Mouse (Mus musculus): ENCODE data around the gene Ckap2. TPM values are rescaled to one million over a fixed set of nuclear protein-coding genes. Genes with fewer than 3 reads are reported as not detected.

Ckap2 gene
- polyA plus RNA-seq, 1 experiment: 10.0 TPM

DNA sequence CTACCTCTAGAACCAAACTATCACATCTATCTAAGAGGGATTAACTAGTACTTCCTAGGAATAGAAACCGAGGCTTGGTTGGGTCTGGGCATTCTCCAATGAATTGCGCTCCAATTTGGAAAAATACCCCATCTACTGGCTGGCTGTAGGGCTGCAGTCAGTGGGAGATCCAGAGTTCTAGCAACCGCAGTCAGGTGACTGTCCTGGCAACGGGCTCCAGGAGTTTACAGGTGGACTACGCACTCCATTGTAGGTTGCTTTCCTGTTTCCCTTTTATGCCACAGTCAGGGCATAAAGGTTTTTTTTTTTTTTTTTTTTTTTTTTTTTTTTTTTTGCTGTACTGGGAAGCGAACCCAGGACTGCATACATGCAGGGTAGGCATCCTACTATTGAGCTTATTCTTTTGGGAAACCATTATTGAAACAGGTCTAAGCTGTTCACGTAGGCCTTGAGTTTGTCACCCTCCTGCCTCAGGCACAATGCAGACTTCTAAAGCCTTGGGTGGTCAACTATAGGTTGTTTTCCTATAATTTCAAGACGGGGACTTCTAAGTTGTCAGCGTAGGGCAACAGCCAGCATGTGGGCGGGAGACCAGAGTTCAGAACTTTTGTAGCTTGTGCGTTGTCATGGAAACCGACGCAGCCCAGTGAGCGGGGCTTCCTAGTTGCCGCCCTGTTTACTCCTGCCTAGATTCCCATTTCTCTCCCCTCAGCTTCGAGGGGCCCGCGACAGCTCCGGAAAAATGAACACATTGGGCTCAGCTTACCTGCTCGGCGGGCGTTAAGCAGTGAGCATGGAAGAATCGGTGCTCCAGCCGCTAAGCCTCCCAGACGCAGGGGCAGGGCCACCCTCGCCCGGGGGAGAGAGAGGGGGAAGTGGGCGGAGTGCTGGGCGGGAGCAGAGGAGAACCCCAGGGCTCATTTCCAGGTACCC is 61.1 kb downstream of the Ckap2 start, which contains the start of gene Nek5:
Gene Nek5, minus strand, starts transcription at position 834 of the 933 bp plus-strand sequence.
- TF ChIP-seq GATA1 (IDR thresholded peaks at IDR 0.05; ENCODE audit: low read length): no peak

Other genes starting within 250 kb of the Ckap2 start
- not detected in 2 replicates for gene Defb35, start 247.5 kb downstream of the Ckap2 start, polyA plus RNA-seq (2012)
- not detected in 2 replicates for gene Defb13, start 239.1 kb downstream of the Ckap2 start, polyA plus RNA-seq (2012)
- gene Fam90a1a, start 227.1 kb downstream of the Ckap2 start, polyA plus RNA-seq (2012): not detected in 2 replicates
- not detected in 2 replicates for gene Ccdc70, start 216.0 kb downstream of the Ckap2 start, polyA plus RNA-seq (2012)
- gene Atp7b, start 125.5 kb downstream of the Ckap2 start, polyA plus RNA-seq (2012): 15.2 and 15.5 TPM in 2 replicates
- gene Alg11, start 125.1 kb downstream of the Ckap2 start, polyA plus RNA-seq (2012): 0.48 and 0.80 TPM in 2 replicates
- gene Nek5, start 60.8 kb downstream of the Ckap2 start, polyA plus RNA-seq (2012): not detected in 2 replicates
- 2.5 and 3.1 TPM in 2 replicates for gene Nek3, start 19.4 kb downstream of the Ckap2 start, polyA plus RNA-seq (2012)
- gene Vps36, start 7.0 kb upstream of the Ckap2 start, polyA plus RNA-seq (2012): 9.0 and 12.8 TPM in 2 replicates
- gene Thsd1, start 41.5 kb upstream of the Ckap2 start, polyA plus RNA-seq (2012): not detected in 2 replicates
- gene Tpte, start 97.6 kb upstream of the Ckap2 start, polyA plus RNA-seq (2012): not detected in 2 replicates
- gene Slc25a15, start 212.8 kb upstream of the Ckap2 start, polyA plus RNA-seq (2012): 10.1 and 11.3 TPM in 2 replicates
- gene Mrps31, start 225.5 kb upstream of the Ckap2 start, polyA plus RNA-seq (2012): 1.3 and 2.0 TPM in 2 replicates